Mouse (Mus musculus): ENCODE data around the gene Flrt1.
"Not testable (repeated sequence)": the region's sequence is repeated elsewhere in the genome, so short reads cannot be mapped to it uniquely, and the experiment has no call there.

The Flrt1 gene

GRCm38 (mm10) chr19:7068661-7069531 is 36.6 kb downstream of the Flrt1 start:
- no peak for DNase-seq (ENCODE audit: low read depth, low spot score)

DNA sequence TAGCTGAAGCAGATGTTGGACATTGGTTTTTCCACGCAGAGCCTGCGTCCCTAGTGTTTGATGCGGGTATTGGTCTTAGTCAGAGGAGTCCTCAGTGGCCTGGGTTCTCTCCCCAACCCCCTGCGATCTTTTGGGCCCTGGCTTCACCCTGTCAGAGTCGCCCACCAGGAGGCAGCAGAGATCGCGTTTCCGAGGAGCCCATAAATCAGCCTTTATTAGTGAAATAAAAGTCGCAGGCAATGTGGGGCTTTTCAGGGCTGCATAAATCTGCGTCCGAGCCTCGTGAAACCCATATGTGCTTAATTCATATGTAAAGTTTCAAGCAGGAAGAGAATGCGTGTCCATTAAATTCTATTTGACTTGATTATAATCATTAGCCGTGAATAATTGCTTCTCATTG is 37.4 kb downstream of the Flrt1 start:
- no peak for DNase-seq (ENCODE audit: low read depth, low spot score)

GRCm38 (mm10) chr19:7067344-7068050 is 38.0 kb downstream of the Flrt1 start:
- DNase-seq (ENCODE audit: low read depth, low spot score): no peak

GRCm38 (mm10) chr19:7066828-7067342 is 38.6 kb downstream of the Flrt1 start:
- no peak for DNase-seq (ENCODE audit: low read depth, low spot score)

DNA sequence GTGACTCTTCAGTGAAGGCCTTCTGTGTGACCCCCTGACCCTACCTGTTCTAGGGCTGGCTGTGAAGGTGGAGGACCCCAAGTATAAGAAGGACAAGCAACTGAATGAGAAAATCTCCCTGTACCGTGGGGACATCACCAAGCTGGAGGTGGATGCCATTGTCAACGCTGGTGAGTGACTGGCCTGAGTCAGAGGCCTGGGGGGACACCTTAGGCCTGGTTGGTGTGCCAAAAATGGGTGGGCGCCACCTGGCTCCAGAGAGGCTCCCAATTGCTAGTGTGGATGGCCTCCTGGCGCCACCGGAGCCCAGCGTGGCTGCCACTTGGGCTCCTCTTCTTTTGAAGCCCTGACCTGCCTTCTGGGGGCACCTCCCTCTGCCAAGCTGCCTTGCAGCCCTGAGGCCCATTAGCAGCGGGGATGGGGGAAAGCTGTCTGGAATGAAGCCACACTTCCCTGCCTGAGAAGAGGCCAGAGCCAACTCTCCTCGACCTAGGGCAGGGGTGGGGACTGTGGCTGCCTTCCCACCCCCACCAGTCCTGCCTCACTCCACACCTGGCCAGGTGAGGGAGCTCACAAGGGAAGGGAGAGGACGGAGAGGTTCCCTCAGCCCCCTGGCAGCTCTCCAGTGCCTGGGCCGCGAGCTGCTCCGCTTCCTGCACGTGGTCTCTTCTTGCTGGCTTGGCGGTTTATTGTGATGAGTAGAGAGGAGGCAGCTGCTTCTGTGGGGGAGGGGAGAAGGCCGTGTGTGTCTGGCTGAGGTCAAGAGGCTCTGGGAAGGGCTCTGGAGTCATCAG is 39.3 kb downstream of the Flrt1 start:
- DNase-seq (ENCODE audit: low read depth, low spot score): no peak

DNA sequence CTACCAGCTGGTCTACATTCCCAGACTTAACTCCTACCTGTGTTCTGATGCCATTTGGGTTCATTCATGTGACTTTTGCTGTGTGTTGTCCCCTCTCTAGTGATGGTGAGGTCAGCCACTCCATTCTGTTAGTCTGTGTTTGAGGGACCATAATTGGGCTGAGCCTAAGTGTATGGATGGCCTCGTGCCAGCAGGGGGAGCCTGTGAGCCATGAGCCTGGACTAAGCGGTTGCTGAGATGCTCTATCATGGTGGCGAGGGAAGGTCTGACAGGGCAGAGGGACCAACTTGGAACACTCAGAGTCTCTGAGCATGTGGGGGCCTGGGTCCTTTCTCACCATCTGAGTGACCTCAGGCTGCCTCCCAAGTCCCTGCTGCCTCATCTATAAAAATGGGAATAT is 41.0 kb downstream of the Flrt1 start:
- peak; percentile 80 for DNase-seq (ENCODE audit: low read depth, low spot score)

DNA sequence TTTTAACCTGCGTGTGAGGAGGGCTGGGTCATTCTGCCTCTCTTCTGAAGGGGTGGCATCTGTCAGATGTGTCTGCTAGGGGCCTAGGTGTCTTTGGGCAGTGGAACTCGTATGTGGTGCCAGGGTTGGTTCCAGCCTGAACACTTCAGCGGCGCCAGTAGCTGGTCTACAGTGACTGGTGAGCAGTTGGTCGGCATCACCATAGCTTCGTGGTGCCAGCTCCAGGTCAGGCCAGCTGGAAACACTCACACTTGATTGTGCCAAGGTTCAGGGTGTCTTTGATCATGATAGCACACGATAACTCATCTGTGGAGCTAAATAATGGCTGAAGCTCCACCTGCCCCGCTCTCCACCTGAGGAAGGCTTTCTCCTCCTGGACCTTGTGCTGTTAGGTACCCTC is 42.6 kb downstream of the Flrt1 start:
- DNase-seq (ENCODE audit: low read depth, low spot score): no peak

GRCm38 (mm10) chr19:7062110-7062509 is 43.4 kb downstream of the Flrt1 start:
- no peak for DNase-seq (ENCODE audit: low read depth, low spot score)

DNA sequence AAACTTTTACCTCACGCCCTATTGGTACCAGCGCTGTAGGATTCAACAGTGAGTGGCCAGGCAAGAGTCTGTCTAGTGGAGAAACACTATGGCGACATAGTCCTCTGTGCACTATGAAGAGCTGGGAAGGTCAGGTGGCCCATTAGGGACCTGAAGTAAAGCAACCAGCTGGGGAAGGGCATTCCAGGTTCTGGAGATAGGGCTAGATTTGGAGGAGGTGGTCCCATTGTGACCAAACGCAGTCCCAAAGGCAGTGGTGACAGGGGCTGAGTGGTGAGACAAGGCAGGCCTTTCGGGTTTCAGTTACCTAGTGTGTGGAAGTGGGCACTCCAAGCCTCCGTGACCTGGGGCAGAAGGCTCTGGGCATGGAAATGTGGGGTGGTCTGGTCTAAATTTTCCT is 47.0 kb downstream of the Flrt1 start:
- no peak for DNase-seq (ENCODE audit: low read depth, low spot score)

GRCm38 (mm10) chr19:7057722-7058207 is 47.8 kb downstream of the Flrt1 start:
- DNase-seq (ENCODE audit: low read depth, low spot score): no peak

DNA sequence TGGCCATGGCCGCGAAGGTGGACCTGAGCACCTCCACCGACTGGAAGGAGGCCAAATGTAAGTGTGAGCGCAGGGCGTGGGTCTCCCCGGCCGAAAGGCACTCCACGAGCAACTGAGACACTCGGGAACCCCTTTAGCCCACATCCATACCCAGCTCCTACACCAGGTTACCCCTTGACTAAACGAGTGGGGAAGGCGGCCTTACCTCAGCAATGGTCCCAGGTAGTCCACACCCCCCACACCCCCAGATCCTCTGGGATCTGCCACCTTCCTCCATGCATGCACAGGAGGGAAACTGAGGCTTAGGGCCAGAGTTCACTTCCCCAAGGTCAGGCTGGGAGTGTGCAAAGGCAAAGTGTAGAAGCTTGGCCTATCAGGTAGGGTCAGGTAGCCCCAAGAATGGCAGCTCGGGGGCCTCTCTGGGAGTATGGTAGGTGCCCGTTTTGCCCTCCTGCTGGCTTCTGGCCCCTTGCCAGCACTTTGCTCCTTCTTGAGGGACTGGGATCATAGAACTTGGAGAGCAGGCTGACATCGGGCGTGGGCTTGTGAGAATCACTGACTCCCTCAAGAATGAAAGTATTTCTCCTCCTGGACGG is 48.3 kb downstream of the Flrt1 start:
- no peak for DNase-seq (ENCODE audit: low read depth, low spot score)

DNA sequence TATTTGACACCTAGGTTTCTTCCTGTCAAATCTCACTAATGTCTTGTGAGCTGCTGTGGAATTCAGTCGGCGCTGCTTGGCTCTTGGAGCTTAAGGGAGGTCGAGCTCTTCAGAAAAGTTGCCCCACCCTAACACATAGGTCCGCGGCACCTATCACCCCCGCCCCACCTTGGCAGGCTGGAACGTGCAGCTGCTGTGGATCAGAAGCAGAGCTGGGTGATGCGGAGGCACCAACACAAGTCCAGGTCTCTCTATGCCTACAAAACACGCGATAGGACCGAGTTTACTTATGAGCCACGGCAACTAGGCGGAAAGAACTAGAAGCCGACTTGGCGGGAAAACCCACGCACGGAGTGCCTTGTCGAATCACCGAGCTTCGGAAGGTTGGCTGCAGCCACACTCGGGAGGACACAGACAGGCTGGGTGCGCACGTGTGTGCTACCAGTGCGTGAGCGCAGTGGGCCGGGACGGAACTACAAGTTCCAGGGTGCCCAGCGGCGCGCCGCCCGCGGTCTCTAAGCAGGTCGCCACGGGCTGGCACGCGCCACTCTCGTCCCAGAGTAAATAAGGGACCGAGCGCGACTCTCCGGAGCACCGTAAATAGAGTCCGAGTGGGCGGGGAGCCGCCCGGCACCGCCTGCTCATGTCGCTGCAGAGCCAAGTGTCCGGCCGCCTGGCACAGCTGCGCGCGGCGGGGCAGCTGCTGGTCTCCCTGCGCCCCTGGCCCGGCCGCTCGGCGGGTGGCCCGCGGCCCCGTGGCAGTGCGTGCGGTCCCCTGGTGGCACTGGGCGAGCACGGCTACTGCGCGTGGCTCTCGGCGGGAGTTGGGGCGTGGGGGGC is 49.1 kb downstream of the Flrt1 start, which contains the start of gene Macrod1:
Gene Macrod1, plus strand, starts transcription at position 563 of the 840 bp plus-strand sequence.
- DNase-seq (ENCODE audit: low read depth, low spot score): no peak

DNA sequence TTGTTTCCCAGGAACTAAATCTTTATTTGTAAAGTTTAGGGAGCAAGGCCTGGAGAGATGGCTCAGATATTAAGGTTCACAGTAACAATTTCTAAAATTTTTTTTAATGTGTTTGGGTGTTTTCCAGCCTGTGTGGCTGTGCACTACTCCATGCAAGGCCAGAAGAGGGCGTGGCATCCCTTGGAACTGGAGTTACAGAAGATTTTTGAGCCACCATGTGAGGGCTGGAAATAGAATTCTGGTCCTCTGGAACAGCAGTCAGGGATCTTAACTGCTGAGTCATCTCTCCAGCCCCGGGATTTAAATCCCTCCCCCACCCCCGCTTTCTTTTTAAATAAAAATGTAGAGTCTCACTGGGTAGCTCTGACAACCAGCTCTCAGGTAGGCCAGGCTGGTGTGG is 50.4 kb downstream of the Flrt1 start:
- no peak for DNase-seq (ENCODE audit: low read depth, low spot score)

DNA sequence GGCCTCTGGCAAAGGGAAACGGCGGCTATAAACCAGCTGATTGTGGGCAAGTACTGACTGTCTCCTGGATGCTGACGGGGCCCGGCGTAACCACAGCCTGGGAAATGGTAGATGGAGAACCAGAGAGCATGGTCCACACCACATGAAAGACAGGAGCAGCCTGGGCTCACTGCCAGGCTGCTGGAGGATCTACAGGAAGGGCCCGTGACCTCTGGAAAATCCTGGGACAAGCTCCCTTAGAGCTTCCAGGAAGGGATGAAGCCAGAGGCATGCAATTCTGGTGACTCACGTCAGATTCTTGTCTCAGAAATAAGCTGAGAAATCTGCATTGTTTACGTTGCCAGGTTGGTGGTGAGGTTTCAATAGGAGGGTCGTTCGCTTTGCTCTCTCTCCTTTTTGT is 50.8 kb downstream of the Flrt1 start:
- DNase-seq (ENCODE audit: low read depth, low spot score): no peak

GRCm38 (mm10) chr19:7053382-7053781 is 52.1 kb downstream of the Flrt1 start:
- not testable (repeated sequence) for DNase-seq (ENCODE audit: low read depth, low spot score)

DNA sequence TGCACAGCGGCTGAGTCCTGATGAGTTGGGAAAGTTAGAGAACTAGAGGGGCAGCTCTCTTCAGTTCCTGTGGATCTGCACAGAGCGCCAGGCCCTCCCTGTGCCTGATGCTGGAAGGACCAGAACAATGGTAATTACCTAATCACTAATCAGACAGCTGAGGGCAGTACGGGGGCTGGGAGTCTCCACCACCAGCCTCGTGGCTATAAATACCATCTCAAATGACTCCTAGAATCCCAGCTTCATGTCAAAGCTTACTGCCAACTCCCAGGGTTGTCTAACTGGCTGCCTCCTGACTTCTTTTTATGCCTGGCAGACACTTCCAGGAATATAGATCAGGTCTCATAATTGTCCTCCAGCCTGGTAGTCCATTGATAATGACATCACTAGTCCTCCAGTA is 60.8 kb downstream of the Flrt1 start:
- no peak for DNase-seq (ENCODE audit: low read depth, low spot score)

GRCm38 (mm10) chr19:7044279-7044678 is 61.2 kb downstream of the Flrt1 start:
- DNase-seq (ENCODE audit: low read depth, low spot score): no peak
